Mouse (Mus musculus): Measurements from ENCODE around the gene Cpt1c. TPM values are rescaled to one million over a fixed set of nuclear protein-coding genes. Genes with fewer than 3 reads are reported as not detected.

Gene Cpt1c
- polyA plus RNA-seq, 1 experiment from 2014 or later = 32.0 TPM

DNA sequence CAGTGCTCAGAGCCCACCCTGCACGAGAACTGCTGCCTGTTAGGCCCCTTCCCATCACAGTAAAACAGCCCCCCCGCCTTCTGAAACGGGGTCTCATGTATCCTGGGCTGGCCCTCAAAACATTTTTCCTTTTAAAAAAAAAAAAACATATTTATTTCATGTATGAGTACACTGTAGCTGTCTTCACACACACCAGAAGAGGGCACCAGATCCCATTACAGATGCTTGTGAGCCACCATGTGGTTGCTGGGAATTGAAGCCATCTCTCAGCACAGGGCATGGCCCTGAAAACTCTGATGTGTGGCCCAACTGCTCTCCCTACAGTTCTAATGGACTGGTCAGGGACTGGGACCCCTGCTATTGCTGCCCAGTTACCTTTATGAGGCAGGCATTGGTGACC lies 3.6 kb upstream of the Cpt1c start:
- Histone ChIP-seq H3K27me3 (no peaks in the 10 kb centered on the region), H3K4me3 (no peak overlapping the region), H3K9me3 (no peaks in the 10 kb centered on the region), H3K27ac (no peak overlapping the region), H3K4me2 (no peak overlapping the region), H3K9ac (no peak overlapping the region), H3K4me1 (peaks cover 18% of the 10 kb centered on the region), H3K36me3 (peaks cover 77% of the 10 kb centered on the region)
- no peak for ATAC-seq (ENCODE audit: insufficient number of reproducible peaks, insufficient read depth, low FRiP score, low TSS enrichment, low read depth)
- WGBS = 90% methylated on average over 3 of the region's 3 CpGs

DNA sequence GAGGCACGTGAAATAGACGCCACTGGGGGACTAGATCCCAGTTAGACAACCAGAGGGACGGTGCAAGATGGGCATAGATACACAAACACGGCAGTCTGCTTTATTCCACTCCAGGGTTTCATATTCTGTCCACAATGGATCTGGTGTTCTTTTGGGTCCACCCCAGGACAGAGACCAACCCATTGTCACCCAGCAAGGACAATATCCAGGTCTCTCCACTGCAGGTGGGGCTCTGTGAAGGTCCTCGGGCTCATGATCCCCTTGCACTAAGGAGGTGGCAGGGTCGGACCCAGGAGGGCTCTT lies 417 bp upstream of the Cpt1c start:
- ATAC-seq (ENCODE audit: insufficient number of reproducible peaks, insufficient read depth, low FRiP score, low TSS enrichment, low read depth) = no peak
- Histone ChIP-seq H3K4me2 (peak overlapping the region; percentile 79), H3K4me1 (peaks cover 32% of the 10 kb centered on the region), H3K36me3 (peaks cover 50% of the 10 kb centered on the region), H3K27me3 (no peaks in the 10 kb centered on the region), H3K9ac (peak overlapping the region; percentile 32; the same call in 1 of the 2 replicates), H3K4me3 (peak overlapping the region; percentile 60), H3K27ac (peak overlapping the region; percentile 69), H3K9me3 (no peaks in the 10 kb centered on the region)
- WGBS = 19% methylated on average over 6 of the region's 6 CpGs

GRCm38 (mm10) chr7:44973415-44974130 lies 1.1 kb downstream of the Cpt1c start:
- Histone ChIP-seq H3K27ac (peak overlapping the region; percentile 92), H3K4me3 (peak overlapping the region; percentile 60), H3K36me3 (peaks cover 35% of the 10 kb centered on the region)

DNA sequence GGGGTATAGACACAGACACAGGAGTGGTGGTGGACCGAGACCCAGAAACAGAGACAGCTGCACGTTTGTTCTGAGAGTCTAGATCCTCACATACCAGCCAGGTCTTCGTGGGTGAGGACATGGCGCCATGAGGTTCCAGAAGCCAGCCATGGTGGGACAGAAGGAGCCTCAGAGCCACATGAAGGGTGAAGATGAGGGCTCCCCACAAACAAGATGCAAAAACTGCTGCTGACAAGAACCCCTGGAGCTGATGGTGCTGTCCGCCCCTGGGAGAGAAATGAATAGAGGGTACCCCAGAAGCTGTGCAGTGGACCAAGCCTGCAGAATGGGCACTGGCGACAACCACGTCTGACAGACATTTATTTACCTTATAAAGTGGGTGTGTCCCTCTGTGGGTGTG lies 3.5 kb downstream of the Cpt1c start:
- peaks cover 29% of the 10 kb centered on the region for H3K36me3 ChIP-seq
- peak overlapping the region; percentile 77 for H3K9ac ChIP-seq
- 74% methylated on average over 7 of the region's 7 CpGs for WGBS
- peaks cover 35% of the 10 kb centered on the region for H3K4me1 ChIP-seq
- H3K27me3 ChIP-seq = no peaks in the 10 kb centered on the region
- peak overlapping the region; percentile 54 for H3K4me3 ChIP-seq
- peak overlapping the region; percentile 75 for H3K4me2 ChIP-seq
- no peak for ATAC-seq (ENCODE audit: insufficient number of reproducible peaks, insufficient read depth, low FRiP score, low TSS enrichment, low read depth)
- no peaks in the 10 kb centered on the region for H3K9me3 ChIP-seq
- peak overlapping the region; percentile 91 for H3K27ac ChIP-seq

More at GRCm38 (mm10) chr7:44973415-44974130, 1.1 kb downstream of the Cpt1c start:
- WGBS = 34% methylated on average over 14 of the region's 14 CpGs
- Histone ChIP-seq H3K9me3 (no peaks in the 10 kb centered on the region), H3K9ac (peak overlapping the region; percentile 77), H3K4me1 (peaks cover 35% of the 10 kb centered on the region), H3K27me3 (no peaks in the 10 kb centered on the region), H3K4me2 (peak overlapping the region; percentile 79)
- no peak for ATAC-seq (ENCODE audit: insufficient number of reproducible peaks, insufficient read depth, low FRiP score, low TSS enrichment, low read depth)

- peaks cover 29% of the 10 kb centered on the region for H3K36me3 ChIP-seq
These were observed 4.4 kb downstream of the Cpt1c start for GRCm38 (mm10) chr7:44970231-44970691.

GRCm38 (mm10) chr7:44966638-44967037 lies 8.0 kb downstream of the Cpt1c start:
- H3K4me2 ChIP-seq = no peak overlapping the region
- no peak overlapping the region for H3K4me3 ChIP-seq
- no peak overlapping the region for H3K27ac ChIP-seq
- no peaks in the 10 kb centered on the region for H3K9me3 ChIP-seq
- peaks cover 57% of the 10 kb centered on the region for H3K36me3 ChIP-seq
- no peak overlapping the region for H3K9ac ChIP-seq
- peaks cover 13% of the 10 kb centered on the region for H3K4me1 ChIP-seq
- ATAC-seq (ENCODE audit: insufficient number of reproducible peaks, insufficient read depth, low FRiP score, low TSS enrichment, low read depth) = no peak
- 76% methylated on average over 15 of the region's 15 CpGs for WGBS
- H3K27me3 ChIP-seq = no peaks in the 10 kb centered on the region

More at GRCm38 (mm10) chr7:44970231-44970691, 4.4 kb downstream of the Cpt1c start:
- Histone ChIP-seq H3K4me1 (peaks cover 32% of the 10 kb centered on the region), H3K4me3 (peak overlapping the region; percentile 54), H3K4me2 (peak overlapping the region; percentile 75), H3K27ac (peak overlapping the region; percentile 91), H3K9me3 (no peaks in the 10 kb centered on the region), H3K9ac (peak overlapping the region; percentile 77), H3K27me3 (no peaks in the 10 kb centered on the region)
- peak; percentile 94 for ATAC-seq (ENCODE audit: insufficient number of reproducible peaks, insufficient read depth, low FRiP score, low TSS enrichment, low read depth)
- under 1% methylated on average over 36 of the region's 36 CpGs for WGBS

DNA sequence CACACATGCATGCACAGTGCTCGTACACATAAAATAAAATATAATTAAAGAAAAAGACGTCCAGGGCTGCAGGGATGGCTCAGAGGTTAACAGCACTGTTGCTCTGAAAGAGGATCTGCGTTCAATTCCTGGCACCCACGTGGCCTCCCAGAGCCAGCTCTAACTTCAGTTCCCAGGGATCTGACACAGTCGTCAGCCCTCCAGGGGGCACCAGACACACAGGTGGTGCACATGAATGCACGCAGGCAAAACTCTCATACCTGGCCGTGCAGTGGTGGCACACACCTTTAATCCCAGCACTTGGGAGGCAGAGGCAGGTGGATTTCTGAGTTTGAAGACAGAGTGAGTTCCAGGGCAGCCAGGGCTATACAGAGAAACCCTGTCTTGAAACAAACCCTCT lies 8.7 kb downstream of the Cpt1c start:
- H3K9me3 ChIP-seq = no peaks in the 10 kb centered on the region
- ATAC-seq (ENCODE audit: insufficient number of reproducible peaks, insufficient read depth, low FRiP score, low TSS enrichment, low read depth) = no peak
- 77% methylated on average over 7 of the region's 7 CpGs for WGBS
- no peak overlapping the region for H3K4me2 ChIP-seq
- no peak overlapping the region for H3K9ac ChIP-seq
- H3K27me3 ChIP-seq = no peaks in the 10 kb centered on the region
- H3K27ac ChIP-seq = no peak overlapping the region
- H3K4me1 ChIP-seq = peaks cover 6% of the 10 kb centered on the region
- no peak overlapping the region for H3K4me3 ChIP-seq
- peaks cover 64% of the 10 kb centered on the region for H3K36me3 ChIP-seq

GRCm38 (mm10) chr7:44964990-44965389 lies 9.7 kb downstream of the Cpt1c start:
- Histone ChIP-seq H3K36me3 (peaks cover 73% of the 10 kb centered on the region), H3K9ac (no peak overlapping the region), H3K27me3 (no peaks in the 10 kb centered on the region), H3K4me3 (no peak overlapping the region), H3K27ac (no peak overlapping the region), H3K9me3 (no peaks in the 10 kb centered on the region), H3K4me1 (peaks cover 3% of the 10 kb centered on the region; the same call in 1 of the 2 replicates), H3K4me2 (no peak overlapping the region)
- no peak for ATAC-seq (ENCODE audit: insufficient number of reproducible peaks, insufficient read depth, low FRiP score, low TSS enrichment, low read depth)
- WGBS = 92% methylated on average over 13 of the region's 13 CpGs

DNA sequence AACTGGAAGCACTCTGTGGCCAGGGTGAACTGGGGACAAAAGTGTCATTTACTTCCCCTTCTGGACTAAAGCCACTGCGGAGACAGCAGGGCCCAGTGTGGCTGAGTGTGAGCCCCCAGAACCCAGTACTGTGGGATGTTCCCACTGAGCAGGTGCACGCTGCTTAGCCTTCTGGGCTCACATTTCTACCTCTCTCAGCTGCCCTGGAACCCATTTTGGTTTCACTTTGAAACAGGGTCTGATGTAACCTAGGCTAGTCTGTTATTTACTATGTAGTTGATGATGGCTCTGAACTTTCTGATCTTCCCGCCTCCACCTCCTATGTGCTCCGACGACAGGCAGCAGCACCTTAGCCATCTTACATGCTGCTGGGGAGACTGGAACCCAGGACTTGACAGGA lies 11.8 kb downstream of the Cpt1c start:
- no peak overlapping the region for H3K27ac ChIP-seq
- H3K4me1 ChIP-seq = no peaks in the 10 kb centered on the region
- no peak overlapping the region for H3K4me2 ChIP-seq
- no peak overlapping the region for H3K9ac ChIP-seq
- H3K4me3 ChIP-seq = no peak overlapping the region
- no peak for ATAC-seq (ENCODE audit: insufficient number of reproducible peaks, insufficient read depth, low FRiP score, low TSS enrichment, low read depth)
- H3K36me3 ChIP-seq = peaks cover 81% of the 10 kb centered on the region
- WGBS = 93% methylated on average over 5 of the region's 5 CpGs
- no peaks in the 10 kb centered on the region for H3K9me3 ChIP-seq
- H3K27me3 ChIP-seq = no peaks in the 10 kb centered on the region

GRCm38 (mm10) chr7:44962337-44962736 lies 12.3 kb downstream of the Cpt1c start:
- no peak for ATAC-seq (ENCODE audit: insufficient number of reproducible peaks, insufficient read depth, low FRiP score, low TSS enrichment, low read depth)
- Histone ChIP-seq H3K9ac (no peak overlapping the region), H3K9me3 (no peaks in the 10 kb centered on the region), H3K4me1 (no peaks in the 10 kb centered on the region), H3K4me3 (no peak overlapping the region), H3K36me3 (peaks cover 78% of the 10 kb centered on the region), H3K27ac (no peak overlapping the region), H3K4me2 (no peak overlapping the region), H3K27me3 (no peaks in the 10 kb centered on the region)
- 76% methylated on average over 8 of the region's 8 CpGs for WGBS

DNA sequence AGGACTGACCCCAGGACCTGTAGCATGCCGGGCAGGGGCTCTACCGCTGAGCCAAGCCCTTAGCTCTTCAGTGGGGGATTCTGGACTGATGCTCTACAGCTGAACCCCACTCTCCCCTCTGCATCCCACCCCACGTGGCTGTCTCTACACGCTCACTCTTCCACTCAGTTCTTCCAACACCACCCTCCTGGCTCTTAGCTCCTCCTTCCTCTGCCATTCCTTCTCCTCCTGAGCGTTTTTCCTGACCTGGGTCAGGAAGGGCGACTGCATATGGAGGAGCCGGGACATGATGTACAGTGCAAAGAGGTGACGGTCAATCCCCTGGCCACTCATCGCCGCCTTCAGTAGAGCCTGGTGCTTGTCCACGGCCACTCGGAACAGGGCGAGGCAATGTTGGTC lies 14.1 kb downstream of the Cpt1c start:
- no peaks in the 10 kb centered on the region for H3K27me3 ChIP-seq
- peaks cover 63% of the 10 kb centered on the region for H3K36me3 ChIP-seq
- no peak overlapping the region for H3K27ac ChIP-seq
- no peak for ATAC-seq (ENCODE audit: insufficient number of reproducible peaks, insufficient read depth, low FRiP score, low TSS enrichment, low read depth)
- WGBS = 90% methylated on average over 13 of the region's 13 CpGs
- no peak overlapping the region for H3K4me2 ChIP-seq
- H3K4me1 ChIP-seq = 0 out of 2 replicates have a peak, but pooled peaks cover 3% of the 10 kb centered on the region
- H3K9ac ChIP-seq = no peak overlapping the region
- H3K9me3 ChIP-seq = no peaks in the 10 kb centered on the region
- H3K4me3 ChIP-seq = no peak overlapping the region

DNA sequence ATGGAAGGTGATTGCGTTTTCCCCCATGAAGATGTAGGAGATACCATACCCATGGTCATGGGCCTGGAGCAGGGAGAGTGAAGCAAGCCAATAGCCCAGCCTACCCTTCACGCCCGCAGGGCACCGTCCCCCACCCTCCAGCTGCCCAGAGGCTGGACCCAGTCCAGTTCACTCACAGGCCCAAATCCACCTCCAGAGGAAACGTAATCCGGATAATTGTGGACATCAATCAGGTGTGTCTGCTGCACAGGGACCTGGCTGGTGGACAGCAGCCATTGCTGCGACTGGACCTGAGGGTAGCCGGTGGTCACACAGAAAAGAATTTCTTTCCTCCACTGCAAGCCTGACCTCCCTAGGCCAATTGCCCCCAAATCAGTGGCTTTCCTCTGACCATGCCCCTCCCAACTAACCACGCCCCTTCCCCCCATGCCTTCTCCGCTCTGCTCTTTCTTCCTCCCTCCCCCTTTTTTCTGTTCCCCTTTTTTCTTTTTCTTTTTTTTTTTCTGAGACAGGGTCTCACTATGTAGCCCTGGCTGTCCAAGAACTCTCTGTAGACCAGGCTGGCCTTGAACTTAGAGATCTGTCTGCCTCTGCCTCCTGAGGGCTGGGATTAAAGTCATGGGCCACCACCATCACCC lies 14.7 kb downstream of the Cpt1c start:
- ATAC-seq (ENCODE audit: insufficient number of reproducible peaks, insufficient read depth, low FRiP score, low TSS enrichment, low read depth) = no peak
- Histone ChIP-seq H3K36me3 (peaks cover 58% of the 10 kb centered on the region), H3K9ac (0 out of 2 replicates have a peak overlapping the region, but pooled peaks have one; percentile 21), H3K4me1 (0 out of 2 replicates have a peak, but pooled peaks cover 3% of the 10 kb centered on the region), H3K4me2 (no peak overlapping the region), H3K9me3 (no peaks in the 10 kb centered on the region), H3K27me3 (no peaks in the 10 kb centered on the region), H3K27ac (no peak overlapping the region), H3K4me3 (no peak overlapping the region)
- 87% methylated on average over 10 of the region's 10 CpGs for WGBS

All from embryonic facial prominence, embryonic 13.5 days (tissue).